Mouse (Mus musculus) intestine, postnatal 0 days (tissue): ENCODE measurements around the gene B3gnt8. TPM values are rescaled to one million over a fixed set of nuclear protein-coding genes. Genes with fewer than 3 reads are reported as not detected.

ENCODE experiments used
- ATAC-seq: fragments of 200-750 bp; cut with Nextera tagmentation; 2 replicates; pipeline ENCODE4 v1.8.0; 2017; ENCODE audit warnings: mild to moderate bottlenecking, moderate TSS enrichment, moderate library complexity
- H3K27ac ChIP-seq: fragments of 300-500 bp; sonication (generic); 2 replicates; pipeline ENCODE4 v1.5.1; 2014; ENCODE audit warnings: mild to moderate bottlenecking, low read depth, low read length, moderate library complexity
- H3K27me3 ChIP-seq: fragments of 300-500 bp; sonication (generic); replicated peaks from 2 replicates; pipeline ENCODE4 v1.6.1; 2014; ENCODE audit warnings: low read length, mixed read lengths; ENCODE audit not compliant: control insufficient read depth, insufficient read depth
- H3K36me3 ChIP-seq: fragments of 300-500 bp; sonication (generic); 2 replicates; pipeline ENCODE4 v1.6.1; 2014; ENCODE audit warnings: mild to moderate bottlenecking, moderate library complexity; ENCODE audit not compliant: control insufficient read depth, insufficient read depth
- H3K4me1 ChIP-seq: fragments of 300-500 bp; sonication (generic); replicated peaks from 2 replicates; pipeline ENCODE4 v1.6.1; 2014; ENCODE audit warnings: antibody characterized with exemption, low read length, mixed read lengths; ENCODE audit not compliant: control insufficient read depth, insufficient read depth
- H3K4me2 ChIP-seq: fragments of 300-500 bp; sonication (generic); replicated peaks from 2 replicates; pipeline ENCODE4 v1.6.1; 2014; ENCODE audit warnings: low read depth, mild to moderate bottlenecking, moderate library complexity
- H3K4me3 ChIP-seq: fragments of 300-500 bp; sonication (generic); 2 replicates; pipeline ENCODE4 v1.5.1; 2014; ENCODE audit warnings: low read depth, low read length
- H3K9ac ChIP-seq: fragments of 300-500 bp; sonication (generic); 2 replicates; pipeline ENCODE4 v1.6.1; 2014; ENCODE audit warnings: mild to moderate bottlenecking, low read depth, low read length
- H3K9me3 ChIP-seq: fragments of 300-500 bp; sonication (generic); 2 replicates; pipeline ENCODE4 v1.6.1; 2016; ENCODE audit warnings: mixed run types; ENCODE audit not compliant: control insufficient read depth
- CTCF ChIP-seq: sonication (generic); IDR thresholded peaks from 2 replicates; pipeline ENCODE4 v1.5.1; 2016; ENCODE audit warnings: low read depth, mild to moderate bottlenecking, control low read depth, antibody characterized with exemption, moderate library complexity
- WGBS: fragments of 180-500 bp; shearing (Covaris S2); extraction: QIAGEN DNeasy Blood & Tissue Kit; methylation state at CpG from one replicate; pipeline ENCODE4 v1.1.7; 2014; 5-methylcytosine and 5-hydroxymethylcytosine counted together
- polyA plus RNA-seq: library from polyadenylated mRNA; unstranded; fragments of >200 nt; fragmentation: Nextera tagmentation; extraction: Ambion mirVana; gene quantifications from 2 replicates; pipeline ENCODE4 v1.2.1, GENCODE M21; 2015

Gene B3gnt8
- polyA plus RNA-seq, 1 experiment from 2014 or later = 3.4 TPM

GRCm38 (mm10) chr7:25591226-25591625 is 35.2 kb upstream of the B3gnt8 start:
- no peak overlapping the region for H3K4me2 ChIP-seq
- WGBS = 81% methylated on average over 2 of the region's 2 CpGs
- H3K27me3 ChIP-seq = no peaks in the 10 kb centered on the region
- H3K4me3 ChIP-seq = no peak overlapping the region
- H3K9me3 ChIP-seq = no peaks in the 10 kb centered on the region
- H3K4me1 ChIP-seq = no peaks in the 10 kb centered on the region
- H3K36me3 ChIP-seq = no peaks in the 10 kb centered on the region
- TF ChIP-seq CTCF = no peak
- no peak overlapping the region for H3K27ac ChIP-seq
- no peak overlapping the region for H3K9ac ChIP-seq
- ATAC-seq = no peak

GRCm38 (mm10) chr7:25593859-25594258 is 32.6 kb upstream of the B3gnt8 start:
- no peak for TF ChIP-seq CTCF
- no peak for ATAC-seq
- Histone ChIP-seq H3K9ac (no peak overlapping the region), H3K4me2 (no peak overlapping the region), H3K4me1 (no peaks in the 10 kb centered on the region), H3K9me3 (no peaks in the 10 kb centered on the region), H3K27ac (no peak overlapping the region), H3K36me3 (no peaks in the 10 kb centered on the region), H3K4me3 (no peak overlapping the region), H3K27me3 (no peaks in the 10 kb centered on the region)
- WGBS = 69% methylated on average over 3 of the region's 3 CpGs

- Histone ChIP-seq H3K27ac (no peak overlapping the region), H3K36me3 (no peaks in the 10 kb centered on the region), H3K4me1 (no peaks in the 10 kb centered on the region), H3K9ac (no peak overlapping the region), H3K4me3 (no peak overlapping the region), H3K27me3 (no peaks in the 10 kb centered on the region), H3K4me2 (no peak overlapping the region), H3K9me3 (no peaks in the 10 kb centered on the region)
- WGBS = 11% methylated on average over 10 of the region's 10 CpGs
- ATAC-seq = peak; percentile 47; the same call in 1 of the 2 replicates
- TF ChIP-seq CTCF = peak; percentile 88
These were observed 26.8 kb upstream of the B3gnt8 start for GRCm38 (mm10) chr7:25599663-25600062.

GRCm38 (mm10) chr7:25600666-25601065 is 25.8 kb upstream of the B3gnt8 start:
- ATAC-seq = no peak
- 82% methylated on average over 11 of the region's 11 CpGs for WGBS
- TF ChIP-seq CTCF = no peak

GRCm38 (mm10) chr7:25601346-25601745 is 25.1 kb upstream of the B3gnt8 start:
- H3K9ac ChIP-seq = no peak overlapping the region
- TF ChIP-seq CTCF = no peak
- H3K4me2 ChIP-seq = no peak overlapping the region
- 89% methylated on average over 16 of the region's 16 CpGs for WGBS
- no peaks in the 10 kb centered on the region for H3K4me1 ChIP-seq
- ATAC-seq = no peak
- H3K27me3 ChIP-seq = no peaks in the 10 kb centered on the region
- H3K27ac ChIP-seq = no peak overlapping the region
- H3K9me3 ChIP-seq = no peaks in the 10 kb centered on the region
- H3K4me3 ChIP-seq = no peak overlapping the region
- H3K36me3 ChIP-seq = no peaks in the 10 kb centered on the region

More at GRCm38 (mm10) chr7:25600666-25601065, 25.8 kb upstream of the B3gnt8 start:
- Histone ChIP-seq H3K4me3 (no peak overlapping the region), H3K36me3 (no peaks in the 10 kb centered on the region), H3K9ac (no peak overlapping the region), H3K9me3 (no peaks in the 10 kb centered on the region), H3K4me1 (no peaks in the 10 kb centered on the region), H3K27ac (no peak overlapping the region), H3K27me3 (no peaks in the 10 kb centered on the region), H3K4me2 (no peak overlapping the region)

- Histone ChIP-seq H3K9ac (no peak overlapping the region), H3K4me1 (no peaks in the 10 kb centered on the region), H3K27ac (no peak overlapping the region), H3K27me3 (no peaks in the 10 kb centered on the region), H3K36me3 (no peaks in the 10 kb centered on the region), H3K4me2 (no peak overlapping the region), H3K4me3 (no peak overlapping the region), H3K9me3 (no peaks in the 10 kb centered on the region)
- 80% methylated on average over 4 of the region's 4 CpGs for WGBS
- no peak for ATAC-seq
- no peak for TF ChIP-seq CTCF
These were observed 19.8 kb upstream of the B3gnt8 start for GRCm38 (mm10) chr7:25606625-25607063.

- Histone ChIP-seq H3K36me3 (no peaks in the 10 kb centered on the region), H3K9me3 (no peaks in the 10 kb centered on the region), H3K4me1 (no peaks in the 10 kb centered on the region), H3K4me3 (no peak overlapping the region), H3K9ac (no peak overlapping the region), H3K4me2 (peak overlapping the region; percentile 9; the same call in 1 of the 2 replicates), H3K27ac (peak overlapping the region; percentile 50; the same call in 1 of the 2 replicates), H3K27me3 (no peaks in the 10 kb centered on the region)
- TF ChIP-seq CTCF = no peak
- 63% methylated on average over 2 of the region's 2 CpGs for WGBS
- ATAC-seq = peak; percentile 67
These were observed 19.3 kb upstream of the B3gnt8 start for GRCm38 (mm10) chr7:25607196-25607595.
